Mouse (Mus musculus): ENCODE results near the gene Galntl6.

DNA sequence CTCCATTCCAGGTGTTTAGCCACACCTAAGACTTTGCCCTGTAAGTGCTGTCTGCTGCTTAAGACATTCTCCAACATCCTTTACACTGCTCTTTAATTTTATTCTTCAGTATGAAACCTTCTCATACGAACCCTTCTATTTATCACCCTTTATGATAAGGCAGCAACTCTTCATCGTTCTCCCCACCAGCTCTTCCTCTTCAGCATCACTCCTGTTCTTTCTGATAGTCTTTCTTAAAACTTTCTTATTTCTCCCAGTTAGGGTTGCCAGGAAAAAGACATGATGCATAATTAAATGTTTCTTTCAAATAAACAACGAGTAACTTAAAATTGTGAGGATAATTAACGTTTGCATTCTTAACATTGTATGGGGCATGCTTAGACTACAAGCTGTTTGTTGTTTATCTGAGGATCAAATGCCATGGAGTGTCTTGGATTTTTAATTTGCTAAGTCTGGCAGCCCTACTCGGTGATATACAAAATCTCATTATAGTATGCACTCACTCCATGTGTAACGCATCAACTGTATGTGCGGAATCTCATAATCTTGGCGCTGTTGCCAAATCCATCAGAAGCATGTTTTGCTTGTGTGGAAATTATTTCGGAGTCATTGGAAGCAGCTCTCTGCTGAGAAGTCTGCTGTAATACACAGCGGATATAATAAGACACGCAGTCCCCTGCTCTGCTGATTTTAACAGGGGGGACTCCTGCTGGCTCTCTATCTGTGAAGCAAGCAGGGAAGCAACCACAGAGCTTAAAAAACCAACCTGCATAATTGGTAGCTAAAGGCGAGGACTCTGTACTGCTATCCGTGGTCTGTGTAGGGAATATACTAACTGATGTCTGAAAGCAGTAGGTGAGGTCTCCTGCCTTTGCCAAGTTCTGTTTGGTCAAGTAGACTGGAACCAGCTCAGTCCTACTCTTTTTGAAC, 1069.7 kb downstream of the Galntl6 start:
- TF ChIP-seq POLR2A (IDR thresholded peaks at IDR 0.05; ENCODE audit: low read depth, low read length) (no peak), CTCF (IDR thresholded peaks at IDR 0.05; ENCODE audit: extremely low read depth, insufficient read depth, insufficient read length, insufficient replicate concordance) (no peak)
